Mouse (Mus musculus) ZHBTc4 (cell line): ENCODE measurements around the gene Desi2.
"Not testable (repeated sequence)": the region's sequence is repeated elsewhere in the genome, so short reads cannot be mapped to it uniquely, and the experiment has no call there.

Source experiments
- DNase-seq: peaks from one replicate; pipeline ENCODE4 v3.0.0-alpha.2; 2011; ENCODE audit warnings: low read depth, low spot score

Gene Desi2

DNA sequence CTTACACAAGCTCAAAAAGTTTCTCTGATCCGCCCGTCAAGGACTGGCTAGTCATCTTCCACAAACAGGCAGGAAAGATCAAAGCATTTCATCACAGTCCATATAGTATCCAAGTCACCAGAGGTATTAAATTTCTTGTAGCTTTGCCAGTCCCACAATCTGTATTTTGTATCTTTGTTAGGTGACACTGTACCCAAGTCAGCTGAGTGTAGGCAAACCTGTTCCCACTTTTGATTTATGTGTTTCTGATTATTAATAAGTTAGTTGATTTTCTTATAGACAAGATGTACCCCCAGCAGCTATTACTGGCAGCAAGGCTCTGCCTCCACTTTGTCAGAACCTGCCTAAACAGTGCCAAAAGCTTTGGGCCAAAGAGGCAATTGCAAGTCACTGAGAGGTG lies 71.6 kb downstream of the Desi2 start:
- no peak for DNase-seq

DNA sequence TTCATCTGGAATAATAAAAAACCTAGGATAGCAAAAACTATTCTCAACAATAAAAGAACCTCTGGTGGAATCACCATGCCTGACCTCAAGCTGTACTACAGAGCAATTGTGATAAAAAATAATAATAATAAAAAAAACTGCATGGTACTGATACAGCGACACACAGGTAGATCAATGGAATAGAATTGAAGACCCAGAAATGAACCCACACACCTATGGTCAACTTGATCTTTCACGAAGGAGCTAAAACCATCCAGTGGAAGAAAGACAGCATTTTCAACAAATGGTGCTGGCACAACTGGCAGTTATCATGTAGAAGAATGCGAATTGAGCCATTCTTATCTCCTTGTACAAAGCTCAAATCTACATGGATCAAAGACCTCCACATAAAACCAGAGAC lies 78.2 kb downstream of the Desi2 start:
- DNase-seq = not testable (repeated sequence)

DNA sequence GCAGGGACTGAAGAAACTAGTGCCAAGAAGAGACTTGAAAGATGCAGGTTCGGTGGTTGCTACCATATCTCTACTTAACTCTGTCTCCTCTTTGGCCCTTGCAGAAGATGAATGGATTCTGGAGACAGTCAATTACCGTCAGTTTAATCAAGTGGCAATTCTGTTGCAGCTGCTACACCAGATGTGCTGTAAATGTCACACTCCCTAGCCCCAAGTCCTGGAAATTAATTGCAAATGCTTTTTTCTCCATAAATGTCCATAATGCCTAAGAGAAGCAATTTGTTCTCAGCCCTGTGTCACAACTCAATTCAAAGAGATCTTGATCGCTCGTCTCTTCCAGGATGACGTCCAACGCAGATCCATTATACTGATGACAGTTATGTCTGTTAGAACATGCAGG lies 83.4 kb downstream of the Desi2 start:
- DNase-seq = no peak

DNA sequence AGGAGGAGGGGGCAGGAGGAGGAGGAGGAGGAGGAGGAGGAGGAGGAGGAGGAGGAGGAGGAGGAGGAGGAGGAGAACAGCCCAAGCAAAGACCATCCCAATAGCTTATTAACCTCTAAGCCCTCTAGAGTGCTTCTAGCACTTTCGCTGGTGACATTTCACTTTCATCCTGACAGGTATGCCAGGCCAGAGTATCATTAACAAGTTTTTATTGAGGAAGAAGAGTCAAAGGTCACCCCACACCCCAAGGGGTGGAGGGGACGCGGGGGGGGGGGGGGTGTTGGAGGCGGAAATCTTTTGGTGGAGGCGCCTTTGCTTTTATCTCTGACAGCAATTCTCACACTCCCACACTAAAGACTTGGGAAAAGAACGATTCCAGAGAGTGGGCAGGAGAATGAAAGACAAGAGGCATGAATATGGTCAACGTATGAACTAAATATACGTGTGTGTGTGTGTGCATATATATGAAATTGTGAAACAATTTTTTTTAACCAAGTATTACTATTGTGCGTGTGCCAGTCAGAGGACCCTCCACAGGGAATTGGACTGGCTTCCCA lies 88.0 kb downstream of the Desi2 start:
- DNase-seq = no peak

DNA sequence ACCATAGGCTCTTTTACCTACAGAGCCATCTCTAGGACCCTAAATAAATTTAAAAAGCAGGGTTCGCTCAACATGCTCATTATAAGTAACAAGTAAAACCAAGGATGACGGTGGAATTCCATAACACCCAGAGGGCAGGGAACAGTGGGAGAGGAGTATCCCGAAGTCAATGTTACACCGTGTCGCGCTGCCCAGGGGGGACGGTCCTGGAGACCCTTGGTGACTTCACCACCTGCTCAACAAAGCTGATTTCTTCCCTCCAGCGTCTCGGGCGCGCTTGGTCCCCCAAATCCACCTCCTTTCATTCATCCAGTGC lies 88.5 kb downstream of the Desi2 start:
- no peak for DNase-seq

- peak; percentile 89 for DNase-seq
These were observed 89.1 kb downstream of the Desi2 start for GRCm38 (mm10) chr1:178276054-178276911.

GRCm38 (mm10) chr1:178283314-178283713 lies 96.1 kb downstream of the Desi2 start:
- peak; percentile 39 for DNase-seq

DNA sequence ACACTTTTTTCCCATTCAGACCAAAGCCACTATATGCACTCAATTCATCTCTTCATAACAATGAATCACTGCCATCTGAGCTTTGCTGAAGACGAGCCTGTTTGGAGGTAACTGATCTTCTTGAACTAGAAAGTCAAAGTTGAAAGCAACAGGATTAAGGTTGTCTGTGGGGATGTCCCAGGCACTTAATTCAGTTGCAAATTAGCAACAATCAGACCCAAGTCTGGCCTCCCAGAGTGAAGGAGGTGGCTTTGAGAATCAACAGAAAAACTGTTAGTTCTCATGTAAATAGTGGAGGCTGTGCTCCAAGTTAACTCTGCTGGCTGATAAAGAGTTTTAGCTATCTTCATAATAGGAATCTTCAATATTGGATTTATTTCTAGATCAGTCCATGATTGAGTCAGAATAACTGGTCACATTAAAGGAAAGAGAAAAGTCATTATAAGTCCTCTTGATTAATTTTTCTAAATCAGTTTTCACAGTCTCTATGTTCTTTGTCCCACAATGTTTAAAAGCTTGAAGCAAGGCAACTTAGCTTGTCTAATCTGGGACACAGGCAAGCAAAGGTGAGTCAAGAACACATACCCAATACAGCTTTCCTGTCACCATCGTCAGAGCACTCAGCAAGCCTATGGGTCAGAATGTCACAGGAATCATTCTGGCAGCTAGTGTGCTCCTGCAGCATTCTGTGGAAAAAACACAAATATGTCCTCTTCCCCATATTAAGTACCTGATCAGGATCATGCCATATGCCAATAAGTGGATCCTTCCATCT lies 96.9 kb downstream of the Desi2 start:
- peak; percentile 61 for DNase-seq

DNA sequence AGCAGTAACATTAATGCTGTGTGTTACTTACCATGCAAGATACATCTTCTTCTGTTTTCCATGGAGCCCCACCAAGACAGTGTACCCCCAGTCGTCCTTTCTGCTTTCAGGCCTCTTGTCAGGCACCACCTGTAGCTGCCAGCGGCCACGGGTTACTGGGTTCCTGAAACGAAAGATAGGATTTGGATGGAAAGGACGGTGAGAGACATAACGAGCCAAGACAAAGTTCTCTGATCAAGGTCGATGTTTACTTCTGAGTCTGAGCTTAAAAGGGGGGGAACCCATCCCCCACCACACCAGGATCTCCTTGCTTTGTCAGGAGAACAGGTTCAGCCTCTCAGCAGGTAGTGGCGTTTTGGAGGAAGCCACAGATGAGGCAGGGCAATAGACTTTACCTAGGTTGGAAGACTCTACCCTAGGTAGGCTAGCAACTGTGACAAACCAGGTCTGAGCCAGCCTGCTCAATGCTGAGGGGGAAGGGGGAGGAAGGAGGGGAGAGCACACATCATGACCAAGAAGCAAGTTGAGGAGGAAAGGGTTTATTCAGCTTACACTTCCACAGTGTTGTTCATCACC lies 100.5 kb downstream of the Desi2 start:
- DNase-seq = no peak

- DNase-seq = no peak
These were observed 104.5 kb downstream of the Desi2 start for GRCm38 (mm10) chr1:178291716-178292115.

DNA sequence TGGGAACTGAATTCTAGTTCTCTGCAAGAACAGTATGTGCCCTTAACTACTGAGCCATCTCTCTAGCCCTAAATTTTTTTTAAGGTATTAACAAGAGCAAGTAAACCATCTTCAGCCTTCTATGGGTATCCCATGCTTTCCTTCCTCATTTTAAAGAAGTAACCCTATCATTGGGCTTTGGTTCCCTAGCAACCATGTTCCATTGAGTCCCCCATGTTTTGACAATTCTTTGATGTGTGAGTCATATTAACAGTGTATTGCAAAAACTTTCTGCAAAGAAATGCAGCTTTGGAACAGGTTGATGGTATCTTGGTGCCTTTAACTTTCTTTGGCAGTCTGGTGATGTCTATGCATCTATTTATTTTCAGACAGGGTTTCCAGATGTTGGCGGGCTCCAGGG lies 106.8 kb downstream of the Desi2 start:
- DNase-seq = no peak

DNA sequence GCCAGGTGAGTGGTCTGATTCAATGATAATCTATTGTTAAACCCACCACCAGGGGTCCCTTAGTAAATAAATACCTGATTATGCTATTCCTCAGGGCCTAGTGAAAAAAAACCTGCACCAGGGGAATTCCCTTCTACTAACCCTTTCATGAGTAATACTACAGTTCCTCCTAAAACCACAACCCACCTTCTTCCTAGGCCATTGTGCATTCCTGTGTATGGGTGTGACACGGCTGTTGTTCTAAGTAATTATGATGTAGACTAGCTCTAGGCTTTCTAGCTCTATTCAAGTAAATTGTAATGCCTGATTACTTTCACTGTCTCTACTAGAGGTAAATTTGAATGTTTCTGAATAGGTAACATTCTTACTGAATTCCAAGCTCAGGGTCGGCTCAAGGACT lies 114.0 kb downstream of the Desi2 start:
- DNase-seq = peak; percentile 68

GRCm38 (mm10) chr1:178303425-178303824 lies 116.2 kb downstream of the Desi2 start:
- peak; percentile 77 for DNase-seq
